Mouse (Mus musculus) cerebellum, adult 9-11 months (tissue): ENCODE data around the gene Lamc1.

Experiments used
- DNase-seq: peaks from one replicate; pipeline ENCODE4 v3.0.0; 2022

Gene Lamc1

GRCm38 (mm10) chr1:153252540-153253210 is 79.9 kb downstream of the Lamc1 start:
- DNase-seq = no peak

GRCm38 (mm10) chr1:153251590-153252206 is 80.9 kb downstream of the Lamc1 start:
- DNase-seq = no peak

- DNase-seq = no peak
Observed at GRCm38 (mm10) chr1:153241346-153241745, 91.2 kb downstream of the Lamc1 start.

- DNase-seq = no peak
Observed at GRCm38 (mm10) chr1:153235576-153235975, 97.0 kb downstream of the Lamc1 start.

- no peak for DNase-seq
Observed at GRCm38 (mm10) chr1:153231681-153232080, 100.9 kb downstream of the Lamc1 start.

GRCm38 (mm10) chr1:153227916-153228315 is 104.7 kb downstream of the Lamc1 start:
- DNase-seq = no peak

- no peak for DNase-seq
Observed at GRCm38 (mm10) chr1:153227096-153227495, 105.5 kb downstream of the Lamc1 start.

- DNase-seq = no peak
Observed at GRCm38 (mm10) chr1:153225786-153226725, 106.5 kb downstream of the Lamc1 start.

- DNase-seq = no peak
Observed at GRCm38 (mm10) chr1:153224331-153224730, 108.3 kb downstream of the Lamc1 start.

- DNase-seq = peak; percentile 14
Observed at GRCm38 (mm10) chr1:153219376-153219775, 113.2 kb downstream of the Lamc1 start.

- DNase-seq = no peak
Observed at GRCm38 (mm10) chr1:153216516-153216915, 116.1 kb downstream of the Lamc1 start.

GRCm38 (mm10) chr1:153215676-153216075 is 116.9 kb downstream of the Lamc1 start:
- no peak for DNase-seq

- DNase-seq = no peak
Observed at GRCm38 (mm10) chr1:153210992-153211391, 121.6 kb downstream of the Lamc1 start.

GRCm38 (mm10) chr1:153210198-153210597 is 122.4 kb downstream of the Lamc1 start:
- no peak for DNase-seq

- DNase-seq = no peak
Observed at GRCm38 (mm10) chr1:153202195-153202594, 130.4 kb downstream of the Lamc1 start.

- no peak for DNase-seq
Observed at GRCm38 (mm10) chr1:153201448-153201847, 131.1 kb downstream of the Lamc1 start.

- no peak for DNase-seq
Observed at GRCm38 (mm10) chr1:153197316-153197850, 135.2 kb downstream of the Lamc1 start.

- DNase-seq = no peak
Observed at GRCm38 (mm10) chr1:153192945-153193344, 139.6 kb downstream of the Lamc1 start.

- DNase-seq = no peak
Observed at GRCm38 (mm10) chr1:153192379-153192778, 140.2 kb downstream of the Lamc1 start.

- no peak for DNase-seq
Observed at GRCm38 (mm10) chr1:153191943-153192329, 140.7 kb downstream of the Lamc1 start.

- no peak for DNase-seq
Observed at GRCm38 (mm10) chr1:153191237-153191942, 141.2 kb downstream of the Lamc1 start.

- DNase-seq = no peak
Observed at GRCm38 (mm10) chr1:153188081-153188480, 144.5 kb downstream of the Lamc1 start.
